Mouse (Mus musculus): ENCODE results near the gene Hs2st1. TPM values are rescaled to one million over a fixed set of nuclear protein-coding genes. Genes with fewer than 3 reads are reported as not detected.

The Hs2st1 gene
- 8.1 TPM for polyA plus RNA-seq (2014; fragmentation: Illumina TruSeq; extraction: RNeasy Lipid Tissue Mini Kit (QIAGEN cat#74804); ENCODE audit: low read depth, low replicate concordance)

GRCm38 (mm10) chr3:144570047-144570815 lies at the start of gene Hs2st1, which contains the start of gene Selenof:
Gene Hs2st1, minus strand, starts transcription at chr3:144570181.
Gene Selenof, plus strand, starts transcription at chr3:144570304.

Other genes starting within 250 kb of the Hs2st1 start
- gene Selenof, start 123 bp upstream of the Hs2st1 start, polyA plus RNA-seq (2014; fragmentation: Illumina TruSeq; extraction: RNeasy Lipid Tissue Mini Kit (QIAGEN cat#74804); ENCODE audit: low read depth, low replicate concordance): 785 TPM
- 98.6 TPM for gene Sh3glb1, start 150.2 kb upstream of the Hs2st1 start, polyA plus RNA-seq (2014; fragmentation: Illumina TruSeq; extraction: RNeasy Lipid Tissue Mini Kit (QIAGEN cat#74804); ENCODE audit: low read depth, low replicate concordance)
- gene Clca3a1, start 190.8 kb upstream of the Hs2st1 start, polyA plus RNA-seq (2014; fragmentation: Illumina TruSeq; extraction: RNeasy Lipid Tissue Mini Kit (QIAGEN cat#74804); ENCODE audit: low read depth, low replicate concordance): 6.0 TPM
- gene Clca3a2, start 249.3 kb upstream of the Hs2st1 start, polyA plus RNA-seq (2014; fragmentation: Illumina TruSeq; extraction: RNeasy Lipid Tissue Mini Kit (QIAGEN cat#74804); ENCODE audit: low read depth, low replicate concordance): not detected

Measured in liver, adult 10 weeks (tissue).